Mouse (Mus musculus) kidney, postnatal 0 days (tissue): ENCODE data around the gene Mok. TPM values are rescaled to one million over a fixed set of nuclear protein-coding genes. Genes with fewer than 3 reads are reported as not detected.

Source experiments
- ATAC-seq: fragments of 200-750 bp; cut with Nextera tagmentation; replicated peaks from 2 replicates; pipeline ENCODE4 v1.8.0; 2017; ENCODE audit warnings: low read depth, moderate number of reproducible peaks, moderate TSS enrichment, moderate library complexity; ENCODE audit not compliant: low FRiP score
- DNase-seq: peaks from one replicate; pipeline ENCODE4 v3.0.0-alpha.2; 2016; ENCODE audit warnings: low spot score
- H3K27ac ChIP-seq: fragments of 300-500 bp; sonication (generic); 2 replicates; pipeline ENCODE4 v1.5.1; 2014; ENCODE audit warnings: mild to moderate bottlenecking
- H3K27me3 ChIP-seq: fragments of 300-500 bp; sonication (generic); 2 replicates; pipeline ENCODE4 v1.6.1; 2014; ENCODE audit warnings: low read length, mixed read lengths; ENCODE audit not compliant: insufficient read depth
- H3K36me3 ChIP-seq: fragments of 300-500 bp; sonication (generic); 2 replicates; pipeline ENCODE4 v1.6.1; 2014; ENCODE audit warnings: low read length, mixed read lengths; ENCODE audit not compliant: insufficient read depth
- H3K4me1 ChIP-seq: fragments of 300-500 bp; sonication (generic); replicated peaks from 2 replicates; pipeline ENCODE4 v1.6.1; 2014; ENCODE audit warnings: antibody characterized with exemption, low read length, mixed read lengths; ENCODE audit not compliant: insufficient read depth
- H3K4me2 ChIP-seq: fragments of 300-500 bp; sonication (generic); 2 replicates; pipeline ENCODE4 v1.6.1; 2014; ENCODE audit warnings: mild to moderate bottlenecking, low read length, moderate library complexity, mixed read lengths
- H3K4me3 ChIP-seq: fragments of 300-500 bp; sonication (generic); replicated peaks from 2 replicates; pipeline ENCODE4 v1.5.1; 2014; ENCODE audit warnings: low read depth, low read length
- H3K9ac ChIP-seq: fragments of 300-500 bp; sonication (generic); 2 replicates; pipeline ENCODE4 v1.6.1; 2014; ENCODE audit warnings: low read depth, low read length
- H3K9me3 ChIP-seq: fragments of 300-500 bp; sonication (generic); replicated peaks from 2 replicates; pipeline ENCODE4 v1.6.1; 2016; ENCODE audit warnings: low read length, inconsistent platforms, mixed read lengths
- CTCF ChIP-seq: IDR thresholded peaks from 2 replicates; pipeline ENCODE4 v1.5.1; 2016; ENCODE audit warnings: antibody characterized with exemption, low read depth, mild to moderate bottlenecking, moderate library complexity
- WGBS: fragments of 180-500 bp; shearing (Covaris S2); extraction: QIAGEN DNeasy Blood & Tissue Kit; methylation state at CpG from one replicate; pipeline ENCODE4 v1.1.7; 2014; 5-methylcytosine and 5-hydroxymethylcytosine counted together
- polyA plus RNA-seq: library from polyadenylated mRNA; unstranded; fragments of >200 nt; fragmentation: Nextera tagmentation; extraction: Ambion mirVana; gene quantifications from 2 replicates; pipeline ENCODE4 v1.2.1, GENCODE M21; 2015

The Mok gene
- polyA plus RNA-seq, 1 experiment from 2014 or later = 9.6 TPM

- Histone ChIP-seq H3K9me3 (no peaks in the 10 kb centered on the region), H3K4me2 (no peak overlapping the region), H3K27ac (no peak overlapping the region), H3K9ac (no peak overlapping the region), H3K36me3 (0 out of 2 replicates have a peak, but pooled peaks cover 3% of the 10 kb centered on the region), H3K27me3 (no peaks in the 10 kb centered on the region), H3K4me3 (no peak overlapping the region), H3K4me1 (no peaks in the 10 kb centered on the region)
- no peak for DNase-seq
- no peak for ATAC-seq
- TF ChIP-seq CTCF = no peak
These were observed 72.2 kb downstream of the Mok start for GRCm38 (mm10) chr12:110768562-110768961.

GRCm38 (mm10) chr12:110764531-110764930, 76.2 kb downstream of the Mok start:
- no peak for TF ChIP-seq CTCF
- 0 out of 2 replicates have a peak, but pooled peaks cover 3% of the 10 kb centered on the region for H3K36me3 ChIP-seq
- no peak overlapping the region for H3K4me3 ChIP-seq
- no peak overlapping the region for H3K9ac ChIP-seq
- WGBS = 73% methylated on average over 5 of the region's 5 CpGs
- DNase-seq (no peak), ATAC-seq (no peak)
- H3K9me3 ChIP-seq = no peaks in the 10 kb centered on the region
- H3K27me3 ChIP-seq = no peaks in the 10 kb centered on the region
- H3K4me1 ChIP-seq = no peaks in the 10 kb centered on the region
- no peak overlapping the region for H3K27ac ChIP-seq
- no peak overlapping the region for H3K4me2 ChIP-seq

DNA sequence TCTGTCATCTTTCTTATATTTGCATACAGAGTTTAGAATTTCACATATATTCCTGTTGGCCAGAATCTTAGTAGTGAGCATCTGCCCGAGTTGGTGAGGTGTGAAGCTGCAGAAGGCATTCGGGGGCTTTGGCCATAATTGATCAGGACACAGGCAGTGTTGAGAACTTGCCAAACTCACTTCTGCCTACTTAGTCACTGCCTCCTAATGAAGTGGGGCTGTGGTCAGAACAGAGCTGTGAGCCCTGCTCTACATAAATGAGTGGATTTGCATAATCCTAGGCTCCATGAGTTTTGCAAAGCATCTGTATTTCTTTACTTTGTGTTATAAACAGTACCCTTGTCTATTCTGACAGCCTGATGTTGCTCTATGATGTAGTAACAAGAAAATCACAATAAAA, 78.4 kb downstream of the Mok start:
- DNase-seq (no peak), ATAC-seq (no peak)
- H3K4me3 ChIP-seq = no peak overlapping the region
- H3K27me3 ChIP-seq = no peaks in the 10 kb centered on the region
- no peak overlapping the region for H3K27ac ChIP-seq
- H3K9me3 ChIP-seq = no peaks in the 10 kb centered on the region
- no peaks in the 10 kb centered on the region for H3K4me1 ChIP-seq
- H3K36me3 ChIP-seq = no peaks in the 10 kb centered on the region
- 69% methylated on average over 2 of the region's 2 CpGs for WGBS
- no peak for TF ChIP-seq CTCF
- no peak overlapping the region for H3K4me2 ChIP-seq
- no peak overlapping the region for H3K9ac ChIP-seq

GRCm38 (mm10) chr12:110758932-110759331, 81.8 kb downstream of the Mok start:
- ATAC-seq (no peak), DNase-seq (no peak)
- H3K9me3 ChIP-seq = no peaks in the 10 kb centered on the region
- TF ChIP-seq CTCF = no peak
- H3K36me3 ChIP-seq = peaks cover 6% of the 10 kb centered on the region; the same call in 1 of the 2 replicates
- no peak overlapping the region for H3K4me3 ChIP-seq
- 91% methylated on average over 7 of the region's 8 CpGs for whole genome bisulfite sequencing
- H3K9ac ChIP-seq = no peak overlapping the region
- no peaks in the 10 kb centered on the region for H3K27me3 ChIP-seq
- no peaks in the 10 kb centered on the region for H3K4me1 ChIP-seq
- H3K27ac ChIP-seq = no peak overlapping the region
- no peak overlapping the region for H3K4me2 ChIP-seq

Other genes starting within 250 kb of the Mok start
- gene Dync1h1, start 239.5 kb downstream of the Mok start, polyA plus RNA-seq = 33.2 and 38.1 TPM in 2 replicates
- gene 1700001K19Rik, start 158.3 kb downstream of the Mok start, polyA plus RNA-seq = not detected in 2 replicates
- gene Hsp90aa1, start 138.2 kb downstream of the Mok start, polyA plus RNA-seq = 485 and 487 TPM in 2 replicates
- 18.6 and 20.7 TPM in 2 replicates for gene Wdr20, start 103.0 kb downstream of the Mok start, polyA plus RNA-seq
- 2.2 and 2.3 TPM in 2 replicates for gene Zfp839, start 9.3 kb upstream of the Mok start, polyA plus RNA-seq
- 59.0 and 59.2 TPM in 2 replicates for gene Cinp, start 48.2 kb upstream of the Mok start, polyA plus RNA-seq
- gene Tecpr2, start 48.3 kb upstream of the Mok start, polyA plus RNA-seq = 1.8 and 2.0 TPM in 2 replicates
- gene Ankrd9, start 138.1 kb upstream of the Mok start, polyA plus RNA-seq = 19.5 and 19.9 TPM in 2 replicates
- 9.9 and 10.1 TPM in 2 replicates for gene Rcor1, start 198.4 kb upstream of the Mok start, polyA plus RNA-seq